Mouse (Mus musculus) heart, adult 18-20 months (tissue): ENCODE measurements around the gene Ptprd. TPM values are rescaled to one million over a fixed set of nuclear protein-coding genes. Genes with fewer than 3 reads are reported as not detected.

ENCODE experiments used
- microRNA-seq, 2 experiments: library from miRNA; unstranded; fragments of <30 nt; microRNA quantifications; one replicate each; pipeline ENCODE4 v1.2.0; 2022
- total RNA-seq, 2 experiments: library from RNA; stranded (reverse); gene quantifications; 2 replicates each; pipeline ENCODE4 v1.2.3; 2021

The Ptprd gene
- total RNA-seq, 2 experiments from 2014 or later = 6.2 to 7.6 TPM

Small RNA genes within 50 kb of the gene (microRNA-seq; reads per million reads assigned to microRNA genes)
- 0 reads per million in 2 experiments for gene Gm23159
